Mouse (Mus musculus) embryonic facial prominence, embryonic 15.5 days (tissue): Measurements from ENCODE around the gene Fuk. TPM values are rescaled to one million over a fixed set of nuclear protein-coding genes. Genes with fewer than 3 reads are reported as not detected.
"Not testable (repeated sequence)": the region's sequence is repeated elsewhere in the genome, so short reads cannot be mapped to it uniquely, and the experiment has no call there.

Experiments
- ATAC-seq: fragments of 200-750 bp; cut with Nextera tagmentation; 2 replicates; pipeline ENCODE4 v1.8.0; 2017; ENCODE audit warnings: low read depth, moderate TSS enrichment; ENCODE audit not compliant: insufficient number of reproducible peaks, low FRiP score, low TSS enrichment
- H3K27ac ChIP-seq: fragments of 300-500 bp; sonication (generic); replicated peaks from 2 replicates; pipeline ENCODE4 v1.5.1; 2015; ENCODE audit warnings: mild to moderate bottlenecking, inconsistent platforms
- H3K27me3 ChIP-seq: fragments of 300-500 bp; sonication (generic); 2 replicates; pipeline ENCODE4 v1.6.1; 2015; ENCODE audit warnings: inconsistent platforms
- H3K36me3 ChIP-seq: fragments of 300-500 bp; sonication (generic); 2 replicates; pipeline ENCODE4 v1.6.1; 2015; ENCODE audit warnings: mild to moderate bottlenecking, inconsistent platforms
- H3K4me1 ChIP-seq: fragments of 300-500 bp; sonication (generic); 2 replicates; pipeline ENCODE4 v1.6.1; 2015; ENCODE audit warnings: inconsistent platforms
- H3K4me2 ChIP-seq: fragments of 300-500 bp; sonication (generic); replicated peaks from 2 replicates; pipeline ENCODE4 v1.6.1; 2015; ENCODE audit warnings: mild to moderate bottlenecking, inconsistent platforms
- H3K4me3 ChIP-seq: fragments of 300-500 bp; sonication (generic); replicated peaks from 2 replicates; pipeline ENCODE4 v1.5.1; 2015; ENCODE audit warnings: mild to moderate bottlenecking, inconsistent platforms
- H3K9ac ChIP-seq: fragments of 300-500 bp; sonication (generic); 2 replicates; pipeline ENCODE4 v1.6.1; 2015; ENCODE audit warnings: inconsistent platforms
- H3K9me3 ChIP-seq: fragments of 300-500 bp; sonication (generic); replicated peaks from 2 replicates; pipeline ENCODE4 v1.6.1; 2016; ENCODE audit warnings: inconsistent platforms
- WGBS: fragments of 180-500 bp; shearing (Covaris S2); methylation state at CpG from one replicate; pipeline ENCODE4 v1.1.7; 2015; 5-methylcytosine and 5-hydroxymethylcytosine counted together
- polyA plus RNA-seq: library from polyadenylated mRNA; unstranded; fragments of >200 nt; fragmentation: Nextera tagmentation; extraction: Ambion mirVana; gene quantifications from 2 replicates; pipeline ENCODE4 v1.2.1, GENCODE M21; 2015

The Fuk gene
- polyA plus RNA-seq, 1 experiment from 2014 or later: 11.7 TPM

DNA sequence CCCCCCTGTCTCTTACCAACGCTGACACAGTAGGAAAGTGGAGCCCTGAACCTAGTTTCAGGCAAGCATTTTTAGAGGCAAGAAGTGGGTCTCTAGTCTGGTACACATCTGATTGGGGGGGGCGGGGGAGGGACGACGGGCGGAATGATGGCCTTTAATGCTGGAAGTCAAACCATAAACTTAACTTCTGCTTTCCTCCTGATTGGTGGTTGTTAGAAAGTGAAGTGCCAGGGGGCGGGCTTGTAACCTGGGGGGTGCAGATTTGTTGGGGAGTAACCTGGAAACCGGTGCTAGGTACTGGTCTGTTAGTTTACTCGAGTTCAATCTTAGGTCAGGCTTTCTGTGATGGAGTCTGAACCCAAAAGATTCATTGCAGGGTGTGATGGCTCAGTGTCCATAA lies 16.2 kb upstream of the Fuk start:
- Histone ChIP-seq H3K9ac (no peak overlapping the region), H3K27ac (no peak overlapping the region), H3K27me3 (no peaks in the 10 kb centered on the region), H3K4me1 (peaks cover 30% of the 10 kb centered on the region), H3K4me2 (no peak overlapping the region), H3K4me3 (no peak overlapping the region), H3K36me3 (0 out of 2 replicates have a peak, but pooled peaks cover 4% of the 10 kb centered on the region), H3K9me3 (no peaks in the 10 kb centered on the region)
- 71% methylated on average over 8 of the region's 8 CpGs for WGBS
- ATAC-seq: no peak

DNA sequence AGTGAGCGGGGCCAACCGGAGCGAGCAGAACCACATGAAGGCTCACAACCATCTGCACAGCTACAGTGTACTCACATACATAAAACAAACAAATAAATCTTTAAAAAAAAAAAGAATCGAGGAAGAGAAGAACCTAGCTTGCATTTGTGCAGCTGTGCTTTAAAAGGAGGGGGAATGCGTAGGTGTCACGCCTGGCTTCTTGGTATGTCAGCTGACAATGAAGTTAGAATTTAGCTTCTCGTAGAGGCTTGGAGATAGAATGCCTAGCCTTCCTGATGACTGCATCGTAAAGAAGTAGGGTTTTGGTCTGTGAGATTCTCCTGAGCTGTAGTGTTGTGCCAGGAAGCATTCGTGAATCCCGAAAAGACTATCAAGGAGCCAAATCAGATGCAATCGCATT lies 15.7 kb upstream of the Fuk start:
- no peaks in the 10 kb centered on the region for H3K9me3 ChIP-seq
- no peaks in the 10 kb centered on the region for H3K27me3 ChIP-seq
- H3K4me2 ChIP-seq: no peak overlapping the region
- 0 out of 2 replicates have a peak, but pooled peaks cover 4% of the 10 kb centered on the region for H3K36me3 ChIP-seq
- no peak overlapping the region for H3K4me3 ChIP-seq
- peaks cover 30% of the 10 kb centered on the region for H3K4me1 ChIP-seq
- no peak overlapping the region for H3K9ac ChIP-seq
- H3K27ac ChIP-seq: no peak overlapping the region
- ATAC-seq: no peak
- 85% methylated on average over 11 of the region's 11 CpGs for WGBS

DNA sequence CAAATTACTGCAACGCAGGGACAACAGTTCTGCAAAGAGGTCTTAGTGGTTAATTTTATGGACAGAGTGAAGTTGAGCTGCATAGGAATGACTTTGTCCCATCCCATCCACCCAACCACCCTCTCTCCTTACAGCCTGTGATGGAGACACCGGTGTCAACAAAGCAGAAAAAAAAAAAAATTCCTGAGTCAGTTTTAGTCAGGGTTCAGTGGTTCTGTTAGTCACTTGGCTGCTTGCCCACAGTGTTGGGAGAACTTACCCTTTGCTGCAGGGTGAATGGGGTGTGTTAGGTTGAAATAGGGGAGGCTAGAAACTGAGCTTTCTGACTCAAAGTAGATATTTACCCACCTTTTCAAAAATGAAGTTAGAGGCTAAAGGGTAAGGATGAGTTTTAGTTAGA lies 15.1 kb upstream of the Fuk start:
- Histone ChIP-seq H3K9ac (no peak overlapping the region), H3K36me3 (no peaks in the 10 kb centered on the region), H3K9me3 (no peaks in the 10 kb centered on the region), H3K27me3 (no peaks in the 10 kb centered on the region), H3K27ac (no peak overlapping the region), H3K4me2 (no peak overlapping the region), H3K4me1 (peaks cover 30% of the 10 kb centered on the region), H3K4me3 (no peak overlapping the region)
- ATAC-seq: no peak
- 48% methylated on average over 2 of the region's 2 CpGs for WGBS

DNA sequence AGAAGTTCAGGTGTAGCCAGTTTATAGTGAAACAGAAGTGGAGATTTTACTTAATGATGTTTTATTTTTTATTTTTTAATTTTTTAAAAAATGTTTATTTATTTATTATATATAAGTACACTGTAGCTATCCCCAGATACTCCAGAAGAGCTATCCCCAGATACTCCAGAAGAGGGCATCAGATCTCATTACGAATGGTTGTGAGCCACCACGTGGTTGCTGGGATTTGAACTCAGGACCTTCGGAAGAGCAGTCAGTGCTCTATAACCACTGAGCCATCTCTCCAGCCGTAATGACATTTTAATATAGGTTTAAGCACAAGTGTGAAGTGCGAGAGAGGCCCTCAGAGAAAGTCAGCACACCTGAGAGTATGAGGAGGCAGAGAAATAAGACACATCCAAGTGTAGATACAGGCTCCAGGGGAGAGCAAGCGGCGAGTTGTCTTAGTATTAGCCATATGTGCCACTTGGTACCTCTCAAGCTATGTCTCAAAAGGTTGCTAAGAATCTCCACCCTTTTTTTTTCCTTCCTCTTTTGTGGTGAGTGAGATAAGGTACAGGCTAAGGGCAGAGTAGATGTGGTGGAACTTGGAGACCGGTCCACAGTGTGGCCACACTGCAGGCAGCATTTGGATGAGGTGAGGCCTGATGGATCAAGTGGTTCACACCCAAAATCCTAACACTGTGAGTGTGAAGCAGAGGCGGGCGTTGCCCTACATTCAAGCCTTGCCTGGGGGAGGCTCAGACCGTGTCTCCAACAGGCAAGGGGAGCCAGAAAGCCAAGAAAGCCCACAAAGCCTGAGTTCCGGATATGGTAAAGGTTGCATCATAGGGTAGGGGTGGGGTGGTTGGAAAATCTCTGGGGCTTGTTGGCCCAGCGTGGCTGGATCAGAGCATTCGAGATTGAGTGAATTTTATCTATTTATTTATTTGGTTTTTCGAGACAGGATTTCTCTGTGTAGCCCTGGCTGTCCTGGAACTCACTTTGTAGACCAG lies 9.6 kb upstream of the Fuk start:
- Histone ChIP-seq H3K4me3 (no peak overlapping the region), H3K27ac (no peak overlapping the region), H3K27me3 (no peaks in the 10 kb centered on the region), H3K36me3 (no peaks in the 10 kb centered on the region), H3K4me2 (no peak overlapping the region), H3K4me1 (no peaks in the 10 kb centered on the region), H3K9me3 (no peaks in the 10 kb centered on the region), H3K9ac (no peak overlapping the region)
- WGBS: 82% methylated on average over 15 of the region's 15 CpGs
- no peak for ATAC-seq

DNA sequence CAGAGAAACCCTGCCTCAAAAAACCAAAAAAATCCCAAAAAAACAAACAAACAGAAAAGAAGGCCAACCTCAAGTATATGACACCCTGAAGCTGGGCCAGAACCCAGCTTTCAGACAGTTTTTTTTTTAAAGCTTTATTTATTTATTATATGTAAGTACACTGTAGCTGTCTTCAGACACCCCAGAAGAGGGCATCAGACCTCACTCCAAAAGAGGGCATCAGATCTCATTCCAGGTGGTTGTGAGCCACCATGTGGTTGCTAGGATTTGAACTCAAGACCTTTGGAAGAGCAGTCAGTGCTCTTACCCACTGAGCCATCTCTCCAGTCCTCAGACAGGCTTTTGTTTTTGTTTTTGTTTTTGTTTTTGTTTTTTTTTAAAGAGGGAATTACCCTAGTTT lies 7.6 kb upstream of the Fuk start:
- not testable (repeated sequence) for H3K27me3 ChIP-seq, H3K27ac ChIP-seq, H3K36me3 ChIP-seq, H3K9ac ChIP-seq, H3K4me3 ChIP-seq, H3K4me1 ChIP-seq, H3K9me3 ChIP-seq, H3K4me2 ChIP-seq, ATAC-seq

DNA sequence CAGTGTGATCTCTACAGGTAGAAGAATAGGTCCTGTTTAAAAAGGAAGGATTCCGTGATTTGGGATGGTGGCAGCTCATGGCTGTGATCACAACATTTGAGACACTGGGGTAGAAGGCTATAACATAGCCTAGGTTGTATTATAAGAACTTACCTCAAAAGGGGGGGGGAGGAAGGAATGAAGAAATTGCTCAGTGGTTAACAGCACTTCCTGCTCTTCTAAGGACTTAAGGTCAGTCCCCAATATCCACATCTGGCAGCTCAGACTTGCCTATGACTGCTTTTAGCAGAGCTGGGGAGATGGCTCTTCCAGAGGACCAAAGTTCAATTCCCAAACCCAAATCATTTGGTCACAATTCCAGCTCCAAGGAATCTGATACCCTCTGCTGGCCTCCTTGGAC lies 4.4 kb upstream of the Fuk start:
- WGBS: 82% methylated on average over 1 of the region's 1 CpGs
- Histone ChIP-seq H3K4me1 (peaks cover under 1% of the 10 kb centered on the region; the same call in 1 of the 2 replicates), H3K9ac (no peak overlapping the region), H3K4me2 (no peak overlapping the region), H3K9me3 (no peaks in the 10 kb centered on the region), H3K27me3 (no peaks in the 10 kb centered on the region), H3K4me3 (no peak overlapping the region), H3K27ac (no peak overlapping the region), H3K36me3 (no peaks in the 10 kb centered on the region)
- ATAC-seq: no peak

DNA sequence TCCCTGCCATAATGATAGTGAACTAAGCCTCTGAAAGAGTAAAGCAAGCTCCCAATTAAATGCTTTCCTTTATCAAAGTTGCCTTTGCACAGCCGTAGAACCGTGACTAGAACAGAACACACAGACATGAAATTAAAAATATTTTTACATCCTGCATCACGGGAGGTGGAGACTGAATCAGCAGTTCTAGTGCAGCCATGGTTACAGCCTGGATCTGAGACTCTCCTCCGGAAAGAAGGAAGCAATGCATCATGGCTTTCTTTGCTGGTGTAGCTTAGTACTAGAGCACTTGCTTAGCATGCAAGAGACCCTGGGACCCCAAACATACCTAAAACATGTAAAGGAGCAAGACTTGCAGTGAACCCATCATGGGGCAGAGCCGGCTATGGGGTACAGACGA lies 3.1 kb upstream of the Fuk start:
- WGBS: 83% methylated on average over 6 of the region's 6 CpGs
- no peaks in the 10 kb centered on the region for H3K27me3 ChIP-seq
- no peaks in the 10 kb centered on the region for H3K36me3 ChIP-seq
- no peaks in the 10 kb centered on the region for H3K9me3 ChIP-seq
- H3K27ac ChIP-seq: no peak overlapping the region
- H3K4me2 ChIP-seq: no peak overlapping the region
- H3K4me1 ChIP-seq: peaks cover 9% of the 10 kb centered on the region; the same call in 1 of the 2 replicates
- no peak overlapping the region for H3K4me3 ChIP-seq
- H3K9ac ChIP-seq: no peak overlapping the region
- ATAC-seq: no peak

DNA sequence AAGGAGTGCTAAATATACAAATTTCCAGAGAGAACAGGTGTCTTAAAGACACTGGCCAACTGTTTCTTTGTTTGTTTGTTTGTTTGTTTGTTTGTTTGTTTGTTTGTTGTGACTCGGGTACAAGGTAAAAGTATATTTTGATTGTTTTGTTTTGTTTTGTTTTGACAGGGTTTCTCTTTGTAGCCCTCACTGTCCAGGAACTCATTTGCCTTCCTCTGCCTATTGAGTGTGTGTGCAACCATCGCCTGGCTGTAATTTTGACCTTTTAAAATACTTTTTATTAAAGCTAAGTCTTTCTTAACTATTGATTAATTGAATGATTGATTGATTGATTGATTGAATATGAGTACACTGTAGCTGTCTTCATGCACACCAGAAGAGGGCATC lies 284 bp upstream of the Fuk start:
- H3K4me3 ChIP-seq: peak overlapping the region; percentile 73
- 58% methylated on average over 2 of the region's 2 CpGs for WGBS
- H3K4me1 ChIP-seq: peaks cover 9% of the 10 kb centered on the region; the same call in 1 of the 2 replicates
- no peaks in the 10 kb centered on the region for H3K9me3 ChIP-seq
- no peak for ATAC-seq
- no peak overlapping the region for H3K27ac ChIP-seq
- peaks cover 20% of the 10 kb centered on the region for H3K36me3 ChIP-seq
- no peak overlapping the region for H3K9ac ChIP-seq
- peak overlapping the region; percentile 56 for H3K4me2 ChIP-seq
- no peaks in the 10 kb centered on the region for H3K27me3 ChIP-seq

DNA sequence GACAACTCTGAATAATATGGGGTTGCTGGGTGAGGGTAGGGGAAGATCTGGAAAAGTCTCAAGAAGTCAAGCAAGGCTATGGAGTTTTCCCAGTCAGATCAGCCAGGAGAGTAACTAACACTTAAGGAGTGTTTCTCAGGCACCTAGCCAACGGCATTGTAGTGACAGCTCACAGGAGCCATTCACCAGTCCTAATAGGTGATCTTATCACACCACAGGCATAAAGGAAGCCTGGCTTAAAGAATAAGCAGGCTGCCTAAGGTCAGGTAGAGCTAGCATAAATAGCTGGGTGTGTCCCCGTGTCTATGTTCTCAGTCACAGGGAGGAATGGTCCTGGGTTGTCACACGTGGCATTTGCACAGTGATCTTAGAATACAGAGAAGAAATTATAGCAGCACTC lies 1.2 kb downstream of the Fuk start:
- WGBS: 62% methylated on average over 3 of the region's 3 CpGs
- H3K9me3 ChIP-seq: no peaks in the 10 kb centered on the region
- no peak overlapping the region for H3K9ac ChIP-seq
- no peaks in the 10 kb centered on the region for H3K27me3 ChIP-seq
- H3K27ac ChIP-seq: no peak overlapping the region
- no peak for ATAC-seq
- no peak overlapping the region for H3K4me3 ChIP-seq
- peaks cover 22% of the 10 kb centered on the region for H3K36me3 ChIP-seq
- no peak overlapping the region for H3K4me2 ChIP-seq
- H3K4me1 ChIP-seq: peaks cover 9% of the 10 kb centered on the region; the same call in 1 of the 2 replicates

DNA sequence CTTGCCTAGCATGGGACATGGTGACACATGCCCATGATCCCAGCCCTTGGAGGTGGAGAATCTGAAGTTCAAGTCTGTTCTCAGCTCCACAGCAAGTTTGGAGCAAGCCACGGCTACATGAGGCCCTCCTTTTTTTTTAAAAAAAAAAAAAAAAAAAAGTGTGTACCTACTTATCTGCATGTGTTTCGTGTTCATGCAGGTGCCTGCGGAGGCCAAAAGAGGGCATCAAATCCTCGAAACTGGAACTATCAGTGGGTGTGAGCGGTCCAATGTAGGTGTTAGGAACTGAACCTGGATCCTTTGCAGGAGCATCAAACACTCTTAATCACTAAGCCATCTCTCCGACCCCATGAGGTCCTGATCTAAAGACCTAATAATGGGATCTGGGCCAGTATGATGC lies 4.8 kb downstream of the Fuk start:
- no peak overlapping the region for H3K4me2 ChIP-seq
- 84% methylated on average over 6 of the region's 6 CpGs for WGBS
- ATAC-seq: no peak
- H3K36me3 ChIP-seq: peaks cover 33% of the 10 kb centered on the region
- no peaks in the 10 kb centered on the region for H3K9me3 ChIP-seq
- peaks cover 9% of the 10 kb centered on the region; the same call in 1 of the 2 replicates for H3K4me1 ChIP-seq
- H3K4me3 ChIP-seq: no peak overlapping the region
- no peaks in the 10 kb centered on the region for H3K27me3 ChIP-seq
- no peak overlapping the region for H3K27ac ChIP-seq
- no peak overlapping the region for H3K9ac ChIP-seq

DNA sequence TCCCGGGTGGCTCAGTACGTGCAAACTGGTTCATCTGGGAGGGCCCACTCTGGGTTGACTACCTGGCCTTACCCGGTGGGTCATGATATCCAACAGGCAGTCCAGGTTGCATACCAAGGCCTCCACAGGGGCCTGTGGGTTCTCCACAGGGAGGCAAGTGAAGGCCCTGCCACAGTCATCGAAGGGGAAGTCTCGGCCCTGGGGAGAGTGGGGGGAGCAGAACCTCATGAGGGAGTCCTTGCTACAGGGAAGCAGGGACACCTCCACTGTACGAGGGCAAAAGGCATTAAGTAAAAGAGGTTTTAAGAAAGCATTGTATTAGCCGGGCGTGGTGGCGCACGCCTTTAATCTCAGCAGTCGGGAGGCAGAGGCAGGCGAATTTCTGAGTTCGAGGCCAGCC lies 6.5 kb downstream of the Fuk start:
- Histone ChIP-seq H3K27ac (no peak overlapping the region), H3K9me3 (no peaks in the 10 kb centered on the region), H3K4me2 (no peak overlapping the region), H3K4me1 (0 out of 2 replicates have a peak, but pooled peaks cover 2% of the 10 kb centered on the region), H3K36me3 (peaks cover 37% of the 10 kb centered on the region), H3K9ac (no peak overlapping the region), H3K4me3 (no peak overlapping the region), H3K27me3 (no peaks in the 10 kb centered on the region)
- 91% methylated on average over 13 of the region's 13 CpGs for WGBS
- ATAC-seq: no peak

DNA sequence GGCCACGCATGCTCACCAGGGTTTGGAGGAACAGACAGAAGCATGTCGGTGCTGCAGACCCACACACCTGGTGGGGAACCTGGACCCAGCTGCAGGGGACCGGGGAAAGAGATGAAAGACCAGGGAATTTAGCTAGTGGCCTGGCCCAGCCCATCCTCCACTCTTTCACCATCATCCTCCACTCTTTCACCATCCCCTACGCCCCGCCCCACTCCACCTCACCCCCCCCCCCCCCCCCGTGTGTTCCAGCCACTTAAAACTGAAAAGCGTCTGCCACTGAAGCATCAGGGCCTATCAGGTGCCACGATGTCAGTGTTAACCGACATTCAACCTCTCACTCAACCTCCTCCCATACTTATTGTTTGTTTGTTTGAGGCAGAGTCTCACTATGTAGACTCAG lies 7.0 kb downstream of the Fuk start:
- 78% methylated on average over 8 of the region's 9 CpGs for WGBS
- Histone ChIP-seq H3K36me3 (peaks cover 37% of the 10 kb centered on the region), H3K4me2 (no peak overlapping the region), H3K4me3 (no peak overlapping the region), H3K9me3 (no peaks in the 10 kb centered on the region), H3K27me3 (no peaks in the 10 kb centered on the region), H3K27ac (no peak overlapping the region), H3K4me1 (no peaks in the 10 kb centered on the region), H3K9ac (no peak overlapping the region)
- ATAC-seq: no peak
